Mouse (Mus musculus) intestine, embryonic 16.5 days (tissue): Measurements from ENCODE around the gene Iqgap1. TPM values are rescaled to one million over a fixed set of nuclear protein-coding genes. Genes with fewer than 3 reads are reported as not detected.
A peak's percentile ranks its signal among the peaks of the same experiment; 100 is the strongest.

Experiments used
- ATAC-seq: fragments of 200-750 bp; cut with Nextera tagmentation; 2 replicates; pipeline ENCODE4 v1.8.0; 2017; ENCODE audit warnings: moderate TSS enrichment, moderate library complexity
- H3K27ac ChIP-seq: fragments of 300-500 bp; sonication (generic); 2 replicates; pipeline ENCODE4 v1.5.1; 2014; ENCODE audit warnings: mild to moderate bottlenecking, low read length
- H3K27me3 ChIP-seq: fragments of 300-500 bp; sonication (generic); replicated peaks from 2 replicates; pipeline ENCODE4 v1.6.1; 2014; ENCODE audit warnings: low read length, control low read depth, mixed read lengths; ENCODE audit not compliant: control insufficient read depth, insufficient read depth
- H3K36me3 ChIP-seq: fragments of 300-500 bp; sonication (generic); 2 replicates; pipeline ENCODE4 v1.6.1; 2014; ENCODE audit warnings: low read length, control low read depth; ENCODE audit not compliant: control insufficient read depth, insufficient read depth
- H3K4me1 ChIP-seq: fragments of 300-500 bp; sonication (generic); 2 replicates; pipeline ENCODE4 v1.6.1; 2014; ENCODE audit warnings: low read length, control low read depth, mixed read lengths; ENCODE audit not compliant: control insufficient read depth, insufficient read depth
- H3K4me2 ChIP-seq: fragments of 300-500 bp; sonication (generic); 2 replicates; pipeline ENCODE4 v1.6.1; 2014; ENCODE audit warnings: low read depth, low read length, control low read depth
- H3K4me3 ChIP-seq: fragments of 300-500 bp; sonication (generic); 2 replicates; pipeline ENCODE4 v1.5.1; 2014; ENCODE audit warnings: mild to moderate bottlenecking, low read length
- H3K9ac ChIP-seq: fragments of 300-500 bp; sonication (generic); 2 replicates; pipeline ENCODE4 v1.6.1; 2014; ENCODE audit warnings: low read depth, low read length
- H3K9me3 ChIP-seq: fragments of 300-500 bp; sonication (generic); 2 replicates; pipeline ENCODE4 v1.6.1; 2016; ENCODE audit warnings: low read length, control low read depth; ENCODE audit not compliant: control insufficient read depth
- WGBS: fragments of 180-500 bp; shearing (Covaris S2); extraction: QIAGEN DNeasy Blood & Tissue Kit; methylation state at CpG from one replicate; pipeline ENCODE4 v1.1.7; 2014; 5-methylcytosine and 5-hydroxymethylcytosine counted together
- polyA plus RNA-seq: library from polyadenylated mRNA; unstranded; fragments of >200 nt; fragmentation: Nextera tagmentation; extraction: Ambion mirVana; gene quantifications from 2 replicates; pipeline ENCODE4 v1.2.1, GENCODE M21; 2015

Gene Iqgap1
- polyA plus RNA-seq, 1 experiment from 2014 or later, result 64.3 TPM

- Histone ChIP-seq H3K9me3 (no peaks in the 10 kb centered on the region), H3K4me3 (no peak overlapping the region), H3K27me3 (no peaks in the 10 kb centered on the region), H3K36me3 (no peaks in the 10 kb centered on the region), H3K9ac (no peak overlapping the region), H3K4me2 (no peak overlapping the region), H3K27ac (no peak overlapping the region), H3K4me1 (peaks cover 3% of the 10 kb centered on the region; the same call in 1 of the 2 replicates)
- WGBS, result 63% methylated on average over 8 of the region's 8 CpGs
- no peak for ATAC-seq
Measured at GRCm38 (mm10) chr7:80699709-80700108, 126.1 kb downstream of the Iqgap1 start.

- H3K27me3 ChIP-seq, result no peaks in the 10 kb centered on the region
- peaks cover 3% of the 10 kb centered on the region; the same call in 1 of the 2 replicates for H3K4me1 ChIP-seq
- no peak overlapping the region for H3K4me2 ChIP-seq
- H3K36me3 ChIP-seq, result no peaks in the 10 kb centered on the region
- no peak overlapping the region for H3K9ac ChIP-seq
- no peak overlapping the region for H3K27ac ChIP-seq
- no peaks in the 10 kb centered on the region for H3K9me3 ChIP-seq
- no peak overlapping the region for H3K4me3 ChIP-seq
- no peak for ATAC-seq
- WGBS, result 82% methylated on average over 3 of the region's 3 CpGs
Measured at GRCm38 (mm10) chr7:80698940-80699339, 126.8 kb downstream of the Iqgap1 start.

- H3K27ac ChIP-seq, result no peak overlapping the region
- 67% methylated on average over 5 of the region's 5 CpGs for WGBS
- no peaks in the 10 kb centered on the region for H3K9me3 ChIP-seq
- H3K9ac ChIP-seq, result no peak overlapping the region
- no peak for ATAC-seq
- no peaks in the 10 kb centered on the region for H3K36me3 ChIP-seq
- H3K27me3 ChIP-seq, result no peaks in the 10 kb centered on the region
- no peak overlapping the region for H3K4me3 ChIP-seq
- peaks cover 3% of the 10 kb centered on the region; the same call in 1 of the 2 replicates for H3K4me1 ChIP-seq
- H3K4me2 ChIP-seq, result no peak overlapping the region
Measured at GRCm38 (mm10) chr7:80697859-80698258, 127.9 kb downstream of the Iqgap1 start.

GRCm38 (mm10) chr7:80696903-80697302 lies 128.9 kb downstream of the Iqgap1 start:
- Histone ChIP-seq H3K27ac (no peak overlapping the region), H3K4me2 (no peak overlapping the region), H3K36me3 (no peaks in the 10 kb centered on the region), H3K9me3 (no peaks in the 10 kb centered on the region), H3K9ac (no peak overlapping the region), H3K27me3 (no peaks in the 10 kb centered on the region), H3K4me3 (no peak overlapping the region), H3K4me1 (peaks cover 3% of the 10 kb centered on the region; the same call in 1 of the 2 replicates)
- no peak for ATAC-seq
- WGBS, result 37% methylated on average over 4 of the region's 4 CpGs

GRCm38 (mm10) chr7:80696334-80696733 lies 129.4 kb downstream of the Iqgap1 start:
- no peak overlapping the region for H3K27ac ChIP-seq
- no peaks in the 10 kb centered on the region for H3K27me3 ChIP-seq
- no peak overlapping the region for H3K4me3 ChIP-seq
- no peaks in the 10 kb centered on the region for H3K36me3 ChIP-seq
- ATAC-seq, result no peak
- no peak overlapping the region for H3K9ac ChIP-seq
- no peaks in the 10 kb centered on the region for H3K9me3 ChIP-seq
- H3K4me2 ChIP-seq, result no peak overlapping the region
- H3K4me1 ChIP-seq, result peaks cover 3% of the 10 kb centered on the region; the same call in 1 of the 2 replicates
- 50% methylated on average over 1 of the region's 1 CpGs for WGBS

- 88% methylated on average over 9 of the region's 9 CpGs for WGBS
- H3K4me3 ChIP-seq, result no peak overlapping the region
- peaks cover 12% of the 10 kb centered on the region for H3K4me1 ChIP-seq
- no peak overlapping the region for H3K4me2 ChIP-seq
- no peaks in the 10 kb centered on the region for H3K9me3 ChIP-seq
- H3K36me3 ChIP-seq, result no peaks in the 10 kb centered on the region
- H3K27me3 ChIP-seq, result no peaks in the 10 kb centered on the region
- no peak overlapping the region for H3K9ac ChIP-seq
- ATAC-seq, result no peak
- no peak overlapping the region for H3K27ac ChIP-seq
Measured at GRCm38 (mm10) chr7:80692472-80692871, 133.3 kb downstream of the Iqgap1 start.

- peaks cover 13% of the 10 kb centered on the region for H3K4me1 ChIP-seq
- H3K9ac ChIP-seq, result no peak overlapping the region
- ATAC-seq, result no peak
- H3K36me3 ChIP-seq, result no peaks in the 10 kb centered on the region
- no peaks in the 10 kb centered on the region for H3K9me3 ChIP-seq
- no peak overlapping the region for H3K4me3 ChIP-seq
- WGBS, result 70% methylated on average over 6 of the region's 6 CpGs
- H3K27me3 ChIP-seq, result no peaks in the 10 kb centered on the region
- H3K27ac ChIP-seq, result no peak overlapping the region
- H3K4me2 ChIP-seq, result no peak overlapping the region
Measured at GRCm38 (mm10) chr7:80691131-80691530, 134.6 kb downstream of the Iqgap1 start.

- ATAC-seq, result no peak
- peak overlapping the region; percentile 96 for H3K27ac ChIP-seq
Measured at GRCm38 (mm10) chr7:80689221-80689591, 136.6 kb downstream of the Iqgap1 start.

GRCm38 (mm10) chr7:80688556-80689220 lies 137.1 kb downstream of the Iqgap1 start, which contains the start of gene Crtc3:
Crtc3 (minus strand) TSS chr7:80688877.
- H3K4me3 ChIP-seq, result peak within 1 kb of the TSS; percentile 72
- no peaks in the 10 kb centered on the region for H3K36me3 ChIP-seq
- peak; percentile 93 for ATAC-seq
- peak within 1 kb of the TSS; percentile 89 for H3K4me2 ChIP-seq
- H3K27me3 ChIP-seq, result no peaks in the 10 kb centered on the region
- H3K9ac ChIP-seq, result peak within 1 kb of the TSS; percentile 94
- peaks cover 13% of the 10 kb centered on the region for H3K4me1 ChIP-seq
- no peaks in the 10 kb centered on the region for H3K9me3 ChIP-seq
- H3K27ac ChIP-seq, result peak within 1 kb of the TSS; percentile 96
- WGBS, result under 1% methylated on average over 80 of the region's 83 CpGs

More at GRCm38 (mm10) chr7:80689221-80689591, 136.6 kb downstream of the Iqgap1 start:
- no peaks in the 10 kb centered on the region for H3K27me3 ChIP-seq
- peak overlapping the region; percentile 94 for H3K9ac ChIP-seq
- H3K4me3 ChIP-seq, result peak overlapping the region; percentile 72
- no peaks in the 10 kb centered on the region for H3K9me3 ChIP-seq
- 26% methylated on average over 10 of the region's 10 CpGs for WGBS
- H3K4me2 ChIP-seq, result peak overlapping the region; percentile 89
- no peaks in the 10 kb centered on the region for H3K36me3 ChIP-seq
- H3K4me1 ChIP-seq, result peaks cover 13% of the 10 kb centered on the region
